Mouse (Mus musculus) adipocyte (in vitro differentiated cells): ENCODE measurements around the gene Anks1b.

Experiments used
- DNase-seq: peaks from one replicate; pipeline ENCODE4 v3.0.0-alpha.2; 2016; ENCODE audit warnings: low spot score

Anks1b gene

DNA sequence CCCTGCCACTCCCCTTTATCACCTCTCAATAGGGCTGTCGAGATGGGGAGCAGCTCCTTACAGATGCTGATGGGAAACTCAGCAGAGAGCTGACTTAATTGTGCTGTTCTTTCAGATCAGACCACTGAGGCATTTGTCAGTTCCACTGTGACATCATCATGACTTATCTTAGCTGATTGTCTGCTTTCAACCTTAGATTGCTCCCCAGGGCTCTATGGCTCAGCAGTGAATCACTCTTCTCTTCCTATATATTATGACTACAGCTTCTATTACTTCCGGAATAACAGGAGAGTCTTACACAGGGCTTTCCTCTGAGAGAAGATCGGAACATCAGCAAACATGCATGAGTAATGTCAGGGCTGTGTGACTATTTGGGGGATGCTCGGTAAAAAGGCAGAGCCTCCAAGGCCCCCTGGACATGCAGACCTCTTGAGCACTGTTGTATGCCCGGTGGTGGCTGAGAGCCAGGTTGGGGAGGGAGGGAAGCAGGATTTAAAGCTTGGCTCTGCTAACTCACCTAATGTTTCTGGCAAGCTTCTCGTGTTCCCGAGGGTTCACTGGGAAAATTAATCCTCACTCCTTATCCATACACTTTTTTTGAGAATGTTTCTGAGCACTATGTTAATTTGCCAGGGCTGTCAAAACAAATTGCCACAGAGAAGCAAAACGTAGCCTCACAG is 936.7 kb downstream of the Anks1b start:
- no peak for DNase-seq

DNA sequence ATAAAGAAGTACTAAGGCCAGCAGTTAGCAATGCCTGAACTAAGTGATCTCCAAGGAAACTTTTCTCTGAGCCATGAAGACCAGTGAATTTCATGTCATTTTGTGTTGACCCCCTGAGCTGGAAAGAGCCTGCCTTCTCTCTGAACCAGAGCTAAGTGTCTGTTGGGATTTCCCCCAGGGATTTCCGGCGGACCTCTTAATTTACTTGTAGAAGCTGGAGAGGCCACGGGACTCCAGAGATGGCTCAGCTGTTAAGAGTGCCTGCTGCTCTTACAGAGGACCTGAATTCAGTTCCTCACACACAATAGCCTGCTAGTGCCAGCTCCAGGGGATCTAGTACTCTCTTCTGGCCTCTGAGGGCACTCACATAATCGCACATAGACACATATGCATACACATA is 938.1 kb downstream of the Anks1b start:
- DNase-seq = no peak

DNA sequence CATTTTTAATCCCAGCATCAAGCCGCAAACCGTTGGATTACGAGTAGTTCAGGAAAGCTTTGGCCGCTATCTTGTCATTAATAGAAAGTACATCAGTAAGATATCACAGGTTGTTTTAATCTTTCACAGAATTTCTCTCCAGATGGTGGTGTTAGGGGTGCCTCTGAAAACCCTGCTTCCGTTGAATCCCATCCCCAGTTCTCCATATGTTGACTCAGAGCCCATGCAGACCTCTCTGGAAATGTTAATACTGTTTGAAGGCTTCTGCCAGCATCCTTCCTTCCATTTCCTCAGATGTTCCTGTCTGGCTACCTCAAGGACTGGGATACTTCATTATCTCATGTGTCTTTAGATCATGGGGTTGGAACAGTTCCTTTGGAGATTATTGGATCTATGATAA is 940.0 kb downstream of the Anks1b start:
- no peak for DNase-seq

DNA sequence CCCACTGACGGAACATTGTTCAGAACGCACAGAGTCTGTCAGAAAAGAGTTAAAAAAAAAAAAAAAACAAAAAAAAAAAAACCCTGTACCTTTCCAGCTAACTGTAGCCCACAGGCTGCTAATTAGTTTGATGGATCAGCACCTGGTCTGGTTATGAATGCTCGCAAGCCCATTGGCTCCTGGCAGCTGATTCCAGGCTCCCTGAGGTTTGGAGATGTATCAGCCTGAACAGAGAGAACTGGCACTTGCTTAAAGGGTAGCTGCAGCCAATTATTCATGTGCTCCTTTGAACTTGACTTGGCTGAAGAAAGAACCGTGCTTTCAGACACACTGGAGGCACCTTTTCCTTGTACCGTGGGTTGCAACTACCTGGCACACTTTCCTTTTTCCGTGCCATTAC is 941.1 kb downstream of the Anks1b start:
- DNase-seq = no peak

DNA sequence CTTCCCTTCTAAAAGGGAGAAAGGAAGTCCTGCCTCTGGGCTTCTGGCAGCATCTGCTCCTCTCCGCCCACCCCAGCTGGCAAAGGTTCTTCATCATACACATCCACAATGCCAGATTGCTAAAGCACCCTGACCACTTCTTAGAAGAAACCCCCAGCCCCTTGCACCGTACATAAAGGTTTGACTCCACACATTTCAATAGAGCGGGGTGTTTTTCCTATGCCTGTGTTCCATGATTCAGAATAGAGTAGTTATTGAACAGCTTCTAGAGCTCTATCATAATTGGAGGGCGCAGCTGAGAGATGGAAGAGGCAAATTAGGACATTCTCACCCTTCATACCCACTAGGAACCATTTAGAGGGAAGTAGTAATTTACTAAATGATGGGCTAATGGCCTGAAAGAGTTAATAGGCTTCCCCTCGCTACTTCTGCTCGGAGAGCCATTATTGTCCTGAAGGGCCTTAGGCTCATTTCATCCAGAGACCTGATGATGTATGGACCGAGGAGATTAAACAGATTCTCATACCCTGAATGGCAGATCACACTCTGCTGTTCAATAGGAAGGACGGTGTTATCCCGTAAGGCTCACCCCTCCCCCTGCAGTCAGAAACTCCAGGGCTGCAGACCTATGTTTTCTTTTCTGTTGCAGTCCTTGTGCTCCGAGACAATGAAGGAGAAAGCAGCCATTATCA is 945.1 kb downstream of the Anks1b start:
- DNase-seq = no peak

DNA sequence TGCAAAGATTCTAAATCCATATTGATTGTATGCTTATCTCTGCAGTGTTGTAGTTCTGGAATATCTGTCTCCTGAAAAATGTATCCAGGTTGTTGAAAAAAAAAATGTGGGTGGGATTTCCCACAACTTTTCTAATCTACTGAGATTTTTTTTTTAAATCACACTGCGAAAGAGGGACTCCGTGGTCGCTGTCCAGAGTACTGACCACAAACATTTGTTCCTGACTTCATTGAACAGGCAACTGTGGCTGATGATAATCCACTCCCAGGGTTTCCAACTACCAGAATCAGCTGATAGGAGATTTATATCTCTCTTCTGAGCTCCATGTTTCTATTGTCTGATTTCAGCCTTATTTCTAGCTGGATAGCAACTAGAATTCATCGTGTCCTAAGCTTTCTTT is 950.1 kb downstream of the Anks1b start:
- DNase-seq = no peak

DNA sequence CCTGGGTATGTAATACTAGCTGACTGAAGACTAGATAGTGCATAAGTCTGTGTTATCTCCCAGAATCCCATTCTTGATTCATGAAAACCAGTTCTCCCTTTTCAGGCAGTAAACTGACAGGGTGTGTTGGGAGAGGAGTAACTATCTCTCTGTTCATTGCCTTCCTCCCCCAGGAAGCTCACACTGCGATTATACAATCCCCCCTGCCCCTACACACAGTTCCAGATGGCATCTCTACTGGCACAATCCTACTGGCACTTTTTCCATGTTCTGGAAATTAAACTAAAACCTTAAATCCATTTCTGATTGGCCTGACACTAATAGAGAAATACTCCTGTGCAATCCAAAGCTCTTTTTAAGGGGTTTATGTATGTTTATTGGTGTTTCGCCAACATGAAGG is 951.4 kb downstream of the Anks1b start:
- DNase-seq = no peak

DNA sequence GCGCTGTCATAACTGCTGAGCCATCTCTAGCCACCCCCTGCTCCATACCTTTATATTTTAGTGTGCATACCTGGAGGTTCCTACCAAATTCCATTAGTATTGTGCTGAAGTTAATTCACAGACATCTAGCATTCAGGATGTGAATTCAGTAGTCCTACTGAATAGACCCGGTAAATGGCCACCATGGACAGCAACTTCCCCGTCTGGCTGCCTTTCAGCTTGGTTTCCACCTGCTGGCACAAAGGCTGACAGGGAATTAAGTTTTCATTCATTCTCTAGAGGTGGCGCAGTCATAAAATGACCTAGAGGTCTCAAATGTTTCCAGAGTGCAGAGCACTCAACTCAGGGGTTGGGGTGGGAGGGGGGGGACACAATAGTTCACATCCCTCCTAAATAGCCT is 953.6 kb downstream of the Anks1b start:
- peak; percentile 14 for DNase-seq

DNA sequence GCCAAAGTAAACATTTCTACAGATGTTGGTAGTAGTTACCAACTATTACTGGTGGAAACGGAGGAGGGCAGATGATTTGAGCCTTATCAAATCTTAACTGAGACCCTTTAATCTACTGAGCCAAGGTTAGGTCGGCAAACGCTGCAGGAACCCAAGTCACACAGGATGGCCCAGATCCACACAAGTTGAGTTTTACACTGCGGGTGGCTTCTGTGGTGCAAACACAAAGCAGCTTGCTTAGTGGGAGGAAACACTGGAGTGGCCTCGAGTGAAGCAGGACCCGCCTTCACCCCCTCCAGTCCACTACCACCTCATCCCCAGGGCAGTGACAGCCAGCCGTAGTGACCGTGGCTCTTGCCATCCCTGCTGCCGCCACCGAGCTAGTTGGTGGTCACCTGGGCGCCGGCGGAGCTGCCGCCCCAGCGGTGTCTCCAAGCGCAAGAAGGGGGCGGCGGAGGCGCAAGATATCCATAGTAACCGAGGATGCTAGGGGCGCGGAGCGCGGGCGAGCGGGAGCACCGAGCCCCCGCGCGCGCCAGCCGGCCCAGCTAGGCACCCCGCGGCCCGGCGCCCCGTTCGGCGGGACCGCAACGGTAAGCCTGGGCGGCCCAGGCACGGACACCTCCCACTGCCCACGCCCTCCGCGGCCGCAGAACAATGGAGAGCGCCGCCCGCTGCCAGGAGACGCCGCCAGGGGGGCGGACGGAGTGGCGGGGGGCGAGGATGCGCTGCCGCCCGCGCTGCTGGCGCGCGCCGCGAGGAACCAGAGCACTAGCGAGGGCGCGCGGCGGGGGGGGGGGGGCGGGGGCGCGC is 955.5 kb downstream of the Anks1b start:
- no peak for DNase-seq

DNA sequence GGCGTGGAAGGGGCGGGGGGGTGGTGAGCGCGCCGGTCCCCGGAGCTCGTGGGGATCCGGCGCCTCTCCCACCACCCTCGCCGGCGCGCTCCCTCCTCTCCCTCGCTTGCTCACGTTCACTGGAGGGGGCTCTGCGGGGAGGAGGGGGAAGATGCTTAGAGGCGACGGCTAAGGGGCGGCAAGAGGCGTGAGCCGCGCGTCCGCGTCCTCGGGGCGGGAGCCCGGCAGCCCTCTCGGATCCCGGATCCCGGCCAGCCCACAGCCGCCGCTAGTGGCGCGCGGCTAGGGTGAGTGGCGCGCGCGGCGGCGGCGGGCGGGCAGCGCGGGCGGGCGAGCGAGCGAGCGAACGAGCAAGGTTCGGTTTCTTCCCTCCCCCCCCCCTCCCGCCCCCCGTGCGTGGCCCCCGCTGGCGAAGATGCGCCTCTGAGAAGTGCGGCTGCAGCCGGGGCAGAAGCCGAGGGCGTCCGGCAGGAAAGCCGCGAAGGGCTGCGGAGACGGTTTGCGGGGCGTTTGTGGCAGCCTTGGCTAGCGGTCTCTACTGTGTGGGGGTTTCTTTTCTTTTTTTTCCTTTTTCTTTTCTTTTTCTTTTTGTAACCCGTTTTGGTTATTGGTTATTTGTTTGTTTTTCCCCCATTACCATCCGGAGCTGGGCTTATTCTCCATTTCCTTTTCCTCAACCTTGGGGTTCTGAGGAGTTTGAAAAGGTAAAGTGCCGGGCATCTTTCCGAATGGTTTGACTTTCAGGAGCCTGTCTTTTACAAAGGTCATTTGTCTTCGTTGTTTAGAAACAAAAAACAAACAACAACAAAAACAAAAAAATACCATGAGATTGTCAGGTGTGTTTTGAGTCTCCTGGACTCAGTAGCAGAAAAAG is 956.3 kb downstream of the Anks1b start:
- DNase-seq = no peak

DNA sequence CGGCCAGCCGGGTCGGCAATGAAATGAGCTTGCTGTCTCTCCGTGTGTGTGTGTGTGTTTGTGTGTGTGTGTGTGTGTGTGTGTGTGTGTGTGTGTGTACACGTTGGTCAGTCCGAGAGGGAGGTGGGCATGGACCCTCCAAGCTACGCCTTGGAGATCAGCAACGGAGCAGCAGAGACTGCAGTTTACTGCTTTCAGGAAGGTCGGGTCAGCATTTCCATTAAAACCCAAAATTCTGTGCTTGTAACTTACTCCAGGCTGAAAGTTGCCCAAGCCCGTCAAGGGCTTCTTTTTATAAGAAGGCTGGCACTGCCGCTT is 956.9 kb downstream of the Anks1b start:
- no peak for DNase-seq

DNA sequence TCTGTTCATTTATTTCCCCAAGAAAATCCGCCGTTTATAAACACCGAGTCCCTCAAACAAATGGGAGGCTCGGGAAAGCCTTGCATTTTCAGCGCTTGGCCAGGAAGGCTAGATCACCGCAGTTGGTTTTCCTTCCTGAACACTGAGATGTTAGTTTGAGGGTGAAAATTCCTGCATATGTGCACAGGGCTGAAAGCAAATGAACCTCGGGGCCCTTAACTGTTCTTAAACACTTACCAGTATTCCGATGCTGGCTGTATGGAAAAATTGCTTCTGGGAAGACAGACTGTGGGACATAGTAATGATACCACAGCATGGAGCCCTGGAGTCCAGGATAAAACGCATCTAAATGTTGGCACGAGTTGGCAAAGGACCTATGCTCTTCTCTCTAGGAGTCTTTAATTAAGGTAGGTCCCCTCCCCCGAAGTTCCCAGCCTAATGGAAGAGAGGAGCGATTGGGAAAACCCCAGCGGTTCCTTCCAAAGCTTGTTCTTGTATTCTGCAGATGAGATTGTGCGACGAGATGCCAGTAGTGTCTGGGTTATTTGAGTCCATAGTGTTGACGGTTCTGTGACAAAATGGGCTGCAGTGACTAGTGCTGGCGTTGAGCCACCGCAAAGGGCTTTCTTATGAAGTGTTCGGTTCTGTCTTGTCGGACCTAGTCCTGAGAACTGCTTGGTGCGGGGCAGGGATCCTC is 957.4 kb downstream of the Anks1b start:
- no peak for DNase-seq

DNA sequence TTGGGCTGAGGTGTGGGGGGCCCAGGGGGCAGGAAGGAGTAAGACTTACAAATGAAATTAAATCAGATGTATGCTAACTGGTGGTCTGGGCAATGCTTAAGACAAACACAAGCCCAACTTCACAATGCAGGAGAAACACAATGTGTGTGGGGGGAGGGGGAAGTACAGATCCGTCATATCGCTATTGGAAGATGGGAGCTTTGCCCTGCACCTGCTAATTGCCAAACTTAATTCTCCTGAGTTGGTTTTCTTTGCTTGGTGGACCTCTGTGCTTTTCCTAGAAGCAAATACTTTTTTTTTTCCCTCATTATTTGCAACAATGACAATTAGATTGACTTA is 957.9 kb downstream of the Anks1b start:
- DNase-seq = no peak

DNA sequence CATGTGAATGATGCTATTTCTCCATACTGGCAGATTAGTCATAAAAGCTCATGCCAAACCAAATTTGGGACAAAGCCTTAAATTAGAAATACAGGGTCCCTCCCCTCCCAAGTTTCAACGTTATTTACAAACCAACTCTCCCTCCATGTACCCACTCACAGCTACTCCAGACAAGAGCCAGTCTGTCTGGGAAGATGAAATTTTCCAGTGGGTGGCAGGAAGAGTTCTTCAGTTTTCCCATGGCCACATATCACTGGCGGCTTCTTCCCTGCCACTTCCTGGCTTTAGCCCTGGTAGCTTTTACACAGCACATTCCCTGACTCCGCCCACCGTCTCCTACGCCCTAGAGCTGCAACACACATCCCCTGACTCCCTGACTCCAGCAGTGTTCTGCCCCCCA is 961.0 kb downstream of the Anks1b start:
- DNase-seq = peak; percentile 2

DNA sequence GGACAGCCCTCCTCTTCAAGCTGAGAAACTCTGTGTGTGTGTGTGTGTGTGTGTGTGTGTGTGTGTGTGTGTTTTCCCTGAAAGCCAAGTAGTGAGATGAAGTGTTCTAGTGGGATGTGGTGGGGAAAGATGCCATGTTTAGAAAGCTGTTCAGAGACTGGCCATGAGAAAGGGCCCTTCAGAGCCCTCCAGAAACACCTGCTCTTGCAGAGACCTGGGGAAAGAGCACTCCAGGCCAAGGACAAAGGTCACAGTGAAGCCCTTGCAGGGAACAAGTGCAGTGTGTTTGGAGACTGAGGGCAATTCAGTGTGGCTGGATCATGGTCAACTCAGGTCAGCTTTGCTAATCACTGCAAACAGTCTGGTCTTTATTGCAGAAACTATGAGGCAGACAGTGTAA is 961.9 kb downstream of the Anks1b start:
- no peak for DNase-seq

DNA sequence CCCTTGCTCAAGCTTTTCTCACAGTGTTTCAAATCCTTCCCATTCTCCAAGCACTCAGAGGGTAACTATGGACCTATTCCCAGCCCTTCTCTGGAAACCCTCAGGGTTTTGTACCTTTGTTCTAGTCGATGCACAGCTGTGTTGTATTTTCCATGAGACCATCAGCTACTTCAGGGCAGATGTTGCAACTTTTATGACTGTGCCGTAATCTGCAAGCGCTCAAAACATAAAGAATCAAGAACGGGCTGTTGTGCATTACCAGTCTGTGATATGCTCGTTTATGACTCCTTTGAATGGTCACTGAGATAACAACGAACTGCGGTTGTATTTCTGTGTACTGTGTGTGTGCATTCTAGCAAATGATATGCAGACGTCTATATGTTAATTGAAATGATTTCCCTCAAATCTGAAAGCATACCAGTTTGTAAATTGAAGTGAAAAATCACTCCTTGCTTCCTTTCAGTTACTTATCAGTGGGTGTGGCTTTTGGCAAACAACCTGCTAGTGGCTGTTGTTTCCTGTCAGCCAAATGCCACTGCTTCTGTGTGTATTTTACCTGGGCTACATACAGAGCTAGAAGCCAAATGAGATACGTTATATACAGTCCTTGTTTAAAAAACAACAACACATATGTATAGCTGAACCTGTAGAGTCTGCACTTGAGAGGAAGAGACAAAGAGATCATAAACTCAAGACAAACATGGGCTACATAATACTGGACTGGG is 966.5 kb downstream of the Anks1b start:
- DNase-seq = no peak

DNA sequence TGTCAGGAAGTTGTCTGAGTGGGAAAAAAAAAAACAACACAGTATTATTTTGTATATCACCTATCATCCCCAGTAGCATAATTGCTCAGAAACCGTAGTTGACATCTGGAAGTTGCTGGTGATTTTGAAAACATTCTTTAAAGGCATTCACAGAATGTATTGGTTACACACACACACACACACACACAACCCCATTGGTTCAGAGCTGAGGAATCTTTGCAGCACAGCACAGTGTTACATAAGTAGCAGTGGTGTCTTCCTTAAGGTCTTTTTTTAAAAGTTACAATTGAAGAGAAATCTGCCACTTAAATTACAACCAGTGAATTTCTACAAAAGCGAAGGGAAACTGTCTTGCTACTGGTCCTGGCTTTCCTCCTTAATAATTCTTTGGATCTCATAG is 969.1 kb downstream of the Anks1b start:
- no peak for DNase-seq

DNA sequence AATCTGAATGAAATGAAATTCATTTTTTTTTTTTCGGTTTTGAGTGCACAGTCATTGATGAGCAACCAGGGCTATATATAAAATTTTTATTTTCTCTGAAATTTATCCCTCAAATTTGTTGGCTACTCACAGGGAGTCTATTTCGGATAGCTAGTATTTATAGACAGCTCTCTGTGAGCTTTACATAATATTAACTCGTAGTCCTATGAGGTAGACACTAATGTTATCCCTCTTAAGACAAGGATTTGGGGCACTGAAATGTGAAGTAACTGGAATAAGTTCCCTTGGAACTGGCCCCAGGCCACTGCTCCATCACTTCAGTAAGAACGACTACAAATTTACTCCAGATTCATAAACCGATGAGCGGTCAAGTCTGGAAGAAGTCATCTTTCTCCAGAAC is 977.8 kb downstream of the Anks1b start:
- DNase-seq = no peak

DNA sequence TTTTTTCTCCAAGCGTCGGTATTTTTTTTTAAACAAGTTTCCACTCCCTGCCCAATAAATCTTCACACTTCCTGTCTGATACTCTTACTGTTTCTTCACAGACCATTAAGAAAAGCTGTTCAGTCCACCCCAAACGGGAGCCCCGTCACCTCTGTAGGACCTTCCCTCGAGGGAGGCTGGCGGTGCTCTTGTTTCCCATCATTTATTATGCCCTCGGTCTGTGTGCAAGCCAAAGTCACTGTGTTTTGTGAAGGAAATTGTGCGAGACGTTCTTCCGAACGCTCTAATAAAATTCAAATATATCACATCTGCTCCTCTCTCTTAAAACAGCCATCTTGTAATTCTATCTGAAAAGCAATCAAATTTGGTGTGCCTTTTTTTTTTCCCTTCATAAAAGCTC is 978.7 kb downstream of the Anks1b start:
- no peak for DNase-seq

DNA sequence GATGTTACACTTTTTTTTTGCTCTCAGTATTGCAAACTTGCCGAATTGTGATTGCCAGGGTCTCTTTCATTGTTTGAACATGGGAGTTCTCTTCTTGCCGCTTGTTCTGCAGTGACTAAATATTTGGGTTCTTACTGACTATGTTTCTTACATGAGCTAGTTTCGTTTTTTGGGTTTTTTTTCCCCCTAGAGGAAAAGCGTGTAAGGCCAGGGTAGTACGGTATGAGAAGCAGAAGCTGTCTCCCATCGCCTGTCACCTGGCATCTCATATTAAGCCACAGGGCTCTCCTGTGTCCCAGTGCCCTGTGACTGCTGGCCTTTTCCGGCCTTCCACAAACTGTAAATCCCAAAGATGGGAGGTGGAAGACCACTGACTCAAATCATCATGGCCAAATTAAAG is 979.1 kb downstream of the Anks1b start:
- DNase-seq = no peak

DNA sequence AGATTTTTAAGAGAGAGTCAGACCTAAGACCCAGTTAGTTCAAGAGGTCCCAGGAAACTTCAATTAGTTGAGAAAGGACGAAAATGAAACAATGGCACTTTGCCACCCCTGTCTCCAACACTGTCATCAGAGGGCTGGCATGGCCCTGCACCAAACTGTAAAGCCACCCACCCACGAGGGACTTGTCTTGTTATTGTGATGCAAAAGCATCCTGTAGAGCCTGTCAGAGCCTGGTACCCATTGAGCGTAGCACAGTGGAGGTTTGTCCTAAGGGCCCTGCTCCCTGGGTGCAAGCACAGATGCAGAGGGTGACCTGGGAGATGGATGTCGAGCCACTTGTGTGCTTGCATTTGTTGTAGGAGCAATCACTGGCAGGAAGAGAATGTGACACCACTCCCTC is 983.4 kb downstream of the Anks1b start:
- DNase-seq = no peak
